Mouse (Mus musculus) thymus, postnatal 0 days (tissue): Measurements from ENCODE around the gene Omd. TPM values are rescaled to one million over a fixed set of nuclear protein-coding genes. Genes with fewer than 3 reads are reported as not detected.

Experiments
- DNase-seq: peaks from one replicate; pipeline ENCODE4 v3.0.0-alpha.2; 2015; ENCODE audit warnings: low spot score
- polyA plus RNA-seq: library from polyadenylated mRNA; unstranded; fragments of >200 nt; fragmentation: Nextera tagmentation; extraction: Ambion mirVana; gene quantifications from 2 replicates; pipeline ENCODE4 v1.2.1, GENCODE M21; 2015

Gene Omd
- polyA plus RNA-seq, 1 experiment from 2014 or later = 0.73 TPM

DNA sequence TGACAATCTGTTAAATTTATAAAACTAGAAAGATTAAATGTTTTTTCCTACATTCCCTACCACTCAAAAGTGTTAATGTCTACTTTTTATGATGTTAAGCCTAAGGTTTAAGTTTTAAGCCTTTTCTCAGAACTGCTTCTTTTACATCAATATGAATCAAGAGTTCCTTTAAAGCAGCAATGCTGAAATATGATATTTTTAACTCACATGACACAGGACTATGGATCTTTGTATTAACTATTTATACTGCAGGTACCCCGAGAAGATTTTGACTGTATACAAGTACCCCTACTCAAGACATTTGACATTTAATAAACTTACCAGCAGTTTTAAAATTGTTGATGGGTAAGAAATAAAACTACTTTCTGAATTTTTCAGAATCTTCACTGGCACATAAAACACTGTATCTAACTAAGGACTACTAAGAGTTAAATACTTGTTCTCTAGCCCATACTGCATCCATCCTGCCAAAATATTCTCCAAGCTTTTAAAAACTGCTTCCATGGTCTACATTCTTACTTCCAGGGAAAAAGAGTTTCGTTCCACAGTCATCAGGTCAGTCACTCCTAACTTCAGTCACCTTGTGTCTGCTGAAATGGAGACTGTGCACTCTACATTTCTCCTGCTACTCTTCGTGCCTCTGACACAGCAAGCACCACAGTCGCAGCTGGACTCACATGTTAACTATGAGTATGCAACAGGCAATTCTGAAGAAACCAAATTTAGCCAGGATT is 26.5 kb downstream of the Omd start:
- DNase-seq = no peak

DNA sequence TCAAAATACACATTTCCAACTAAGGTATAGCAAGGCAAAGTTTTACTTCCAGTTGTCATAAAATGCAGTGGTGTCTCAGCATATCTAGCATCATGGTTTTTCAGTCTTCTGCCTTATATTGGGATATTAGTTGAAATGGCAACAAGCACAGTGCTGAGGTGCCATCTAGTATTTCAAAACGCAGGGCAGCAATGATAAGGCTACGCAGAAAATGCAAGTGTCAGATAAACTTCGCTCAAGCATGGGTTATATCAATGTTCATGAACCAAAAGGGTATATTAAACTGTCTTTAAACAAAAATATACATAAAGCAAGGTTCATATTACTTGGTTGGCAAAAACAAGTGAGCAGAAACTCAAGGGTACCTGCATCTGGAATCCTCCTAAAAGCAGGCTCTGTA is 34.8 kb downstream of the Omd start:
- no peak for DNase-seq

DNA sequence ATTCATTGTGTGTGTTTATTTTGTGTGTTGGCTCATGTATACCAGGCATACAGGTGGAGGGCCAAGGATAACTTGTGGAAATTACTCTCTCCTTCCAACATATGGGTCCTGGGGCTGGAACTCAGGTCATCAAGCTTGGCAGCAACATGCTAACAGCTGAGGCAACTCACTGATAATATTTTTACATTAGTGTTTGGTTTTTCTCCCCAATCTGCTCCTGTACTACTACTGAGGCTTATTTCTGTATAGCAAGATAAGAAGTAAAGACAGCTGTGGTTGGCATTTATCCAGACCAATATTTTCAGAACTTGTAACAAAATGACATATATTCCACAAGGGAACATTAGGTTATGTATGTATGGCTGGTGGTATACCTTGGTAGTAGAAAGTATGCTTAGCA is 36.1 kb downstream of the Omd start:
- no peak for DNase-seq

DNA sequence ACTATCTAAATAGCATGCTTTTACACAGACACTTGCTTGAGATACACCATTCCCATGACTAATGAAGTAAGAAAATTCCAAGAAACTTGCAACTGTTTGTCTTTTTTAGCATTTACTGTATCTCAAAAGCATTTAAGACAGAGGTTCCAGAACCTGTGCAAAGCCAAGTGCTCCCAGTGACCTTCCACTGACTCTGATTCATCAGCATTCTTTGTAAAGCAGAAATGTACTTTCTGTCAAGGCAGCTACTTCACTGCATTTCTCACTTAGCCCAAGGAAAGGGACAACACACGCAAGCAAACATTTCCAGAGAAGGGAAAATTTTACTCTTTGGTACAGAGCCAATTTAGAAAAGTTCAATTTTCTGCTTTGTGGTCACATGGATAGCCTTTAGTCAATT is 41.0 kb downstream of the Omd start:
- no peak for DNase-seq

DNA sequence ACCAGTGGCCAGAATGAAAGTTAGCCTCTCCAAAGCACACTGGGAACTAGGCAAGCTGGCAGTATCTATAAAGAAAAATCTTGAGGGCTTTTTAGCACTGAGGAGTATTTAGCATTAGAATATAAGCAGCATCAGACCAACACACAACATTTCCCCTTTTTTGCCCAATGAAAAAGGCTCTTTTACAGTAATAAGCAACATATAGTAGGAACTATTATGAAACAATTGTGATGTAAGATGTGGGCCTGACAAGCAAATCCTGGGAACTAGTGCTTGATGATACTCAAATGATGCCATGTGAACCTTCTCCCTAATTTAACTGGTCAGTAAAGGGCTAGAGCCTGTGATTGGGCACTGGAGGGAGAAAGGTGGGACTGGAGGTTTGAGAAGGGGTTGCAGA is 45.9 kb downstream of the Omd start:
- DNase-seq = no peak

DNA sequence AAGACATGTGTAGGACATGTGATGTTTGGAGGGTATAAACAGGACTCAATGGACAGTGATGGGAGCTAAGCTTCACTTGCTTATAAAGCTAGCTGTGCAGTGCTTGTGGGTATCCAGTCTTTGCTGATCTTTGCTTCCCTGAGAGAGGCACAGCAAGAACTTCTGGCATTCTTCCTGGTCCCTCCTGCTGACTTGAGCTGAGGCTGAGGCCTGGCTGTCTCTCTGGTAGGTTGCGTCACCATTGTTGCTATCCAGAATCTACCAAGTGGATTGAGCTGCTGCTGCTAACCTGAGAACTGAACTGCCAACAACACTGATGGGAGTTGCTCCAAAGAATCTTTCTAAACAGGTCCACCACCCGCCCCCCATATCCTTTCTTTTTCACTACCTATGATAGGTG is 46.8 kb downstream of the Omd start:
- DNase-seq = no peak

DNA sequence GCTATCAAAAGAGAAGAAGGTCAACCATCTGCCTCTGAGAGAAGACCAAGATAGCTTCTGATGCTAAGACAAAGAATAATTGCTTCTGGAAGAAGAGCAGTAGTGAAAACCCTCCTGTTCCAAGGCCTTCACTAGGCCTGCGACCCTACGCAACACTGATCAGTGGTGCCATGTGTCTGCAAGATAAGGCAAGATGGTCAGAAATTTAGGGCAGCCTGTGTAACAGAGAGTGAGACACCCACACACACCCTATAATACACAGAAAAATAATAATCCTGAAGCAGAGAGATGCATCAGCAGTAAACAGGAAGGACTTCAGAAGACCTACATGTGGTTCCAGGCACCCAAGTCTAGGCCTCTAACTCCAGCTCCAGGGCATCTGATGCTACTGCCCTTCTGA is 57.7 kb downstream of the Omd start:
- DNase-seq = no peak

Other genes starting within 250 kb of the Omd start
- gene Bicd2, start 240.9 kb upstream of the Omd start, polyA plus RNA-seq = 25.4 and 27.0 TPM in 2 replicates
- 13.5 and 15.2 TPM in 2 replicates for gene Ippk, start 161.2 kb upstream of the Omd start, polyA plus RNA-seq
- gene Tes3-ps, start 89.1 kb upstream of the Omd start, polyA plus RNA-seq = 0.77 and 1.4 TPM in 2 replicates
- 0.60 and 0.79 TPM in 2 replicates for gene Ecm2, start 77.7 kb upstream of the Omd start, polyA plus RNA-seq
- gene Aspn, start 38.0 kb upstream of the Omd start, polyA plus RNA-seq = 9.4 and 9.6 TPM in 2 replicates
- 4.4 and 7.2 TPM in 2 replicates for gene Ogn, start 25.6 kb downstream of the Omd start, polyA plus RNA-seq
- gene Cenpp, start 70.3 kb downstream of the Omd start, polyA plus RNA-seq = 38.7 and 41.2 TPM in 2 replicates
- gene Nol8, start 70.6 kb downstream of the Omd start, polyA plus RNA-seq = 28.6 and 29.6 TPM in 2 replicates
- 32.1 and 37.2 TPM in 2 replicates for gene Iars, start 99.6 kb downstream of the Omd start, polyA plus RNA-seq
- gene Gm30302, start 216.5 kb downstream of the Omd start, polyA plus RNA-seq = not detected in 2 replicates